Mouse (Mus musculus) T-cell, adult 66 days (primary cell): ENCODE measurements around the gene Try10. TPM values are rescaled to one million over a fixed set of nuclear protein-coding genes. Genes with fewer than 3 reads are reported as not detected.

ENCODE experiments used
- total RNA-seq, 2 experiments: library from RNA; stranded (reverse); gene quantifications; 3 replicates in 1 of 2; 4 replicates in 1 of 2; pipeline ENCODE4 v1.2.4; 2023

Try10 gene
- total RNA-seq: not detected

GRCm38 (mm10) chr6:41353932-41354331 lies at the start of gene Try10:
Try10 (plus strand) TSS chr6:41354105.

GRCm38 (mm10) chr6:41316741-41317140 lies 37.2 kb upstream of the Try10 start, which contains the start of gene Try5:
Try5 (minus strand) TSS chr6:41316841.

GRCm38 (mm10) chr6:41377578-41377977 lies 23.7 kb downstream of the Try10 start, which contains the start of gene Prss3:
Prss3 (minus strand) TSS chr6:41377678.

GRCm38 (mm10) chr6:41392056-41392455 lies 38.2 kb downstream of the Try10 start, which contains the start of gene Gm5771:
Gm5771 (plus strand) TSS chr6:41392356.

Other genes with a start within 250 kb of the Try10 start
- not detected for gene Try4, start 51.8 kb upstream of the Try10 start, total RNA-seq
- gene Try5, start 37.3 kb upstream of the Try10 start, total RNA-seq: under 1 TPM in 1 of 2 experiments, not detected in 1; 0.99 TPM
- gene Prss3, start 23.6 kb downstream of the Try10 start, total RNA-seq: not detected
- not detected for gene Gm5771, start 38.3 kb downstream of the Try10 start, total RNA-seq
- not detected for gene Gm10334, start 92.0 kb downstream of the Try10 start, total RNA-seq
- not detected for gene Prss1, start 104.8 kb downstream of the Try10 start, total RNA-seq
- gene Prss2, start 167.7 kb downstream of the Try10 start, total RNA-seq: 1 to 10 TPM in 1 of 2 experiments, under 1 TPM in 1; 0.74 to 1.4 TPM